8 mouse cellular contexts compared by ENCODE assay signal in genomic region chr1:55026444-55027252, GRCm38 (mm10). TPM values are rescaled to one million over a fixed set of nuclear protein-coding genes. Genes with fewer than 3 reads are reported as not detected.
DNase-seq lines count a peak whose midpoint lies in the region; ATAC-seq lines count a peak whose summit lies in the region.

No protein-coding gene starts in this region.

- peak; percentile 11 for DNase-seq in layer of hippocampus, adult 11-12 months (ENCODE audit: low spot score)
- DNase-seq in layer of hippocampus, adult 9-11 months, result no peak
- DNase-seq in R1 (ENCODE audit: low read depth, low spot score), result peak; percentile 55
- DNase-seq in frontal cortex, postnatal 14 days (ENCODE audit: low spot score in 2 of 2), result no peak
- DNase-seq in natural killer cell, adult 2 months (ENCODE audit: low spot score in 2 of 2), result no peak

- peak overlapping the region; percentile 99 for H3K9ac ChIP-seq in intestine, embryonic 16.5 days (ENCODE audit: low read depth, low read length)
- H3K9ac ChIP-seq in midbrain, embryonic 15.5 days, result peak overlapping the region; percentile 96

- peak overlapping the region; percentile 95 for H3K4me3 ChIP-seq in intestine, embryonic 16.5 days (ENCODE audit: low read length)
- H3K4me3 ChIP-seq in midbrain, embryonic 15.5 days, result peak overlapping the region; percentile 70

- H3K4me1 ChIP-seq in intestine, embryonic 16.5 days (ENCODE audit: control insufficient read depth, insufficient read depth, low read length), result no peaks in the 10 kb centered on the region
- H3K4me1 ChIP-seq in midbrain, embryonic 15.5 days, result peaks cover 17% of the 10 kb centered on the region

- ATAC-seq in erythroblast, adult 5-6 weeks (replicated peaks; ENCODE audit: low FRiP score, poor library complexity, severe bottlenecking), result peak; percentile 65
- ATAC-seq in intestine, embryonic 16.5 days, result peak; percentile 62
- peak; percentile 77 for ATAC-seq in midbrain, embryonic 15.5 days (replicated peaks)

- under 1% methylated on average over 55 of the region's 55 CpGs for WGBS in intestine, embryonic 16.5 days
- WGBS in midbrain, embryonic 15.5 days, result under 1% methylated on average over 53 of the region's 55 CpGs

- peak overlapping the region; percentile 80 for H3K4me2 ChIP-seq in intestine, embryonic 16.5 days (ENCODE audit: low read depth, low read length)
- peak overlapping the region; percentile 61 for H3K4me2 ChIP-seq in midbrain, embryonic 15.5 days

- H3K9me3 ChIP-seq in intestine, embryonic 16.5 days (ENCODE audit: control insufficient read depth, low read length), result no peaks in the 10 kb centered on the region
- no peaks in the 10 kb centered on the region for H3K9me3 ChIP-seq in midbrain, embryonic 15.5 days

- peak overlapping the region; percentile 90 for H3K27ac ChIP-seq in intestine, embryonic 16.5 days (ENCODE audit: low read length)
- H3K27ac ChIP-seq in midbrain, embryonic 15.5 days, result peak overlapping the region; percentile 95

- no peaks in the 10 kb centered on the region for H3K36me3 ChIP-seq in intestine, embryonic 16.5 days (ENCODE audit: control insufficient read depth, insufficient read depth, low read length)
- H3K36me3 ChIP-seq in midbrain, embryonic 15.5 days (replicated peaks), result no peaks in the 10 kb centered on the region

- no peaks in the 10 kb centered on the region for H3K27me3 ChIP-seq in intestine, embryonic 16.5 days (replicated peaks; ENCODE audit: control insufficient read depth, insufficient read depth, low read length)
- no peaks in the 10 kb centered on the region for H3K27me3 ChIP-seq in midbrain, embryonic 15.5 days (replicated peaks)

RNA-seq across cellular contexts. Expression of gene Sf3b1, which starts 0.6 kb away (rescaled TPM):
- total RNA-seq in erythroblast, adult 5-6 weeks (2015; ENCODE audit: low replicate concordance), result 151 and 155 TPM in 2 replicates
- total RNA-seq in erythroblast, adult 5-6 weeks (2017; ENCODE audit: low replicate concordance), result 196 and 224 TPM in 2 replicates
- 246 and 257 TPM in 2 replicates for polyA plus RNA-seq in intestine, embryonic 16.5 days (2015; fragmentation: Nextera tagmentation; extraction: Ambion mirVana)
- 287 and 305 TPM in 2 replicates for polyA plus RNA-seq in midbrain, embryonic 15.5 days (2015; fragmentation: Nextera tagmentation; extraction: Ambion mirVana)

RNA-seq across cellular contexts. Expression of gene Coq10b, which starts 25.9 kb away (rescaled TPM):
- 16.3 and 27.3 TPM in 2 replicates for total RNA-seq in erythroblast, adult 5-6 weeks (2015; ENCODE audit: low replicate concordance)
- total RNA-seq in erythroblast, adult 5-6 weeks (2017; ENCODE audit: low replicate concordance), result 24.2 and 35.4 TPM in 2 replicates
- polyA plus RNA-seq in intestine, embryonic 16.5 days (2015; fragmentation: Nextera tagmentation; extraction: Ambion mirVana), result 13.8 and 15.8 TPM in 2 replicates
- polyA plus RNA-seq in midbrain, embryonic 15.5 days (2015; fragmentation: Nextera tagmentation; extraction: Ambion mirVana), result 29.2 and 33.3 TPM in 2 replicates

Comparison
In these comparisons a context has a peak if more than half of its experiments do, and no peak if none do; other contexts are left out.
1. DNase-seq: peak in layer of hippocampus, adult 11-12 months (single experiment) and R1 (single experiment); none in layer of hippocampus, adult 9-11 months (single experiment), frontal cortex, postnatal 14 days (0 of 2) and natural killer cell, adult 2 months (0 of 2).
2. Peak in every context shown above with its lines, with median percentiles within 50 percentile points of each other: ATAC-seq.